Mouse (Mus musculus) gastrocnemius, postnatal 10 days (tissue): ENCODE results near the gene Intu. TPM values are rescaled to one million over a fixed set of nuclear protein-coding genes. Genes with fewer than 3 reads are reported as not detected.

Experiments
- DNase-seq: peaks from one replicate; pipeline ENCODE4 v3.0.0; 2021; ENCODE audit warnings: mixed read lengths
- long read RNA-seq, 2 experiments: library from polyadenylated mRNA; stranded (forward); transcript quantifications; one replicate each; pipeline ENCODE4 v2.0.0; 2021
- total RNA-seq, 2 experiments: library from RNA; stranded (reverse); gene quantifications; 2 replicates each; pipeline ENCODE4 v1.2.3; 2021

Intu gene
- total RNA-seq: 1 to 10 TPM; 1.3 to 1.9 TPM
- long read RNA-seq, experiment 1, partial matches to known transcripts: 1 of 2 reads
- long read RNA-seq, experiment 1, other reads (novel, unspliced or antisense): 1 of 2 reads
- long read RNA-seq, experiment 2, partial matches to known transcripts: 1 of 2 reads
- long read RNA-seq, experiment 2, other reads (novel, unspliced or antisense): 1 of 2 reads

GRCm38 (mm10) chr3:40531286-40532141 is at the start of gene Intu:
Gene Intu, plus strand, starts transcription at chr3:40531286.
- DNase-seq: peak; percentile 68

GRCm38 (mm10) chr3:40483221-40483654 is 47.8 kb upstream of the Intu start:
- no peak for DNase-seq

- no peak for DNase-seq
These were observed 43.7 kb upstream of the Intu start for GRCm38 (mm10) chr3:40487381-40487780.

- no peak for DNase-seq
These were observed 39.3 kb upstream of the Intu start for GRCm38 (mm10) chr3:40491742-40492141.

- no peak for DNase-seq
These were observed 32.2 kb upstream of the Intu start for GRCm38 (mm10) chr3:40498898-40499297.

GRCm38 (mm10) chr3:40500157-40500808 is 30.8 kb upstream of the Intu start:
- no peak for DNase-seq

- no peak for DNase-seq
These were observed 26.7 kb upstream of the Intu start for GRCm38 (mm10) chr3:40504377-40504776.

GRCm38 (mm10) chr3:40505451-40506014 is 25.6 kb upstream of the Intu start:
- no peak for DNase-seq

- no peak for DNase-seq
These were observed 22.0 kb upstream of the Intu start for GRCm38 (mm10) chr3:40508927-40509576.

GRCm38 (mm10) chr3:40510567-40510966 is 20.5 kb upstream of the Intu start:
- DNase-seq: no peak

- no peak for DNase-seq
These were observed 17.9 kb upstream of the Intu start for GRCm38 (mm10) chr3:40512936-40513829.

GRCm38 (mm10) chr3:40518240-40518639 is 12.8 kb upstream of the Intu start:
- DNase-seq: no peak

- DNase-seq: no peak
These were observed 11.5 kb upstream of the Intu start for GRCm38 (mm10) chr3:40519555-40519954.

GRCm38 (mm10) chr3:40520567-40520966 is 10.5 kb upstream of the Intu start:
- DNase-seq: no peak

- DNase-seq: no peak
These were observed 8.6 kb upstream of the Intu start for GRCm38 (mm10) chr3:40522446-40522845.

- no peak for DNase-seq
These were observed 8.2 kb upstream of the Intu start for GRCm38 (mm10) chr3:40522846-40523245.

- no peak for DNase-seq
These were observed 7.7 kb upstream of the Intu start for GRCm38 (mm10) chr3:40523371-40523783.

- no peak for DNase-seq
These were observed 6.2 kb upstream of the Intu start for GRCm38 (mm10) chr3:40524841-40525240.

GRCm38 (mm10) chr3:40525341-40525740 is 5.7 kb upstream of the Intu start:
- peak; percentile 67 for DNase-seq

GRCm38 (mm10) chr3:40526095-40526494 is 5.0 kb upstream of the Intu start:
- DNase-seq: no peak

- no peak for DNase-seq
These were observed 3.9 kb upstream of the Intu start for GRCm38 (mm10) chr3:40527218-40527617.
